Mouse (Mus musculus) cerebellum, adult 9-11 months (tissue): Measurements from ENCODE around the gene Btbd8.

ENCODE experiments used
- DNase-seq: peaks from one replicate; pipeline ENCODE4 v3.0.0; 2022

The Btbd8 gene

GRCm38 (mm10) chr5:107437464-107438281 lies at the start of gene Btbd8:
Gene Btbd8, plus strand, starts transcription at chr5:107437997.
- peak; percentile 96 for DNase-seq

DNA sequence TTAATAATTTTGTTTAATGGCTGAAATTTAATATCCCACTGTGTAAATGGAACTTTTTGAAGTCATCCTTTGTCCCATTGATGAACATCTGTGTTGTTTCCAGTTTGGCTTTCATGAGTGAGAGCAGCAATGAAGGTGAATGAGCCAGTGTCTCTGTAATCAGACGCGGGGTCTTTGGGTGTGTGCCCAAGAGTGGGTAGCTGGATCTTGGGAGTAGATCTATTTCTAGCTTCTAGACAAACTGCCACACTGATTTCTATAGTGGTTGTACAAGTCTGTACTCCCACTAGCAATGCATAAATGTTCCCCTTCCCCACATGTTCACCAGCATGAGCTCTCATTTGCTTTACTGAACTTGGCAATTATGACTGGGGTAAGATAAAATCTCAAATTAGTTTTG lies 48.4 kb upstream of the Btbd8 start:
- no peak for DNase-seq

- DNase-seq, result no peak
Observed at GRCm38 (mm10) chr5:107394437-107394836, 43.4 kb upstream of the Btbd8 start.

GRCm38 (mm10) chr5:107402436-107402835 lies 35.4 kb upstream of the Btbd8 start, which contains the start of gene Ephx4:
Gene Ephx4, plus strand, starts transcription at chr5:107402736.
- no peak for DNase-seq

DNA sequence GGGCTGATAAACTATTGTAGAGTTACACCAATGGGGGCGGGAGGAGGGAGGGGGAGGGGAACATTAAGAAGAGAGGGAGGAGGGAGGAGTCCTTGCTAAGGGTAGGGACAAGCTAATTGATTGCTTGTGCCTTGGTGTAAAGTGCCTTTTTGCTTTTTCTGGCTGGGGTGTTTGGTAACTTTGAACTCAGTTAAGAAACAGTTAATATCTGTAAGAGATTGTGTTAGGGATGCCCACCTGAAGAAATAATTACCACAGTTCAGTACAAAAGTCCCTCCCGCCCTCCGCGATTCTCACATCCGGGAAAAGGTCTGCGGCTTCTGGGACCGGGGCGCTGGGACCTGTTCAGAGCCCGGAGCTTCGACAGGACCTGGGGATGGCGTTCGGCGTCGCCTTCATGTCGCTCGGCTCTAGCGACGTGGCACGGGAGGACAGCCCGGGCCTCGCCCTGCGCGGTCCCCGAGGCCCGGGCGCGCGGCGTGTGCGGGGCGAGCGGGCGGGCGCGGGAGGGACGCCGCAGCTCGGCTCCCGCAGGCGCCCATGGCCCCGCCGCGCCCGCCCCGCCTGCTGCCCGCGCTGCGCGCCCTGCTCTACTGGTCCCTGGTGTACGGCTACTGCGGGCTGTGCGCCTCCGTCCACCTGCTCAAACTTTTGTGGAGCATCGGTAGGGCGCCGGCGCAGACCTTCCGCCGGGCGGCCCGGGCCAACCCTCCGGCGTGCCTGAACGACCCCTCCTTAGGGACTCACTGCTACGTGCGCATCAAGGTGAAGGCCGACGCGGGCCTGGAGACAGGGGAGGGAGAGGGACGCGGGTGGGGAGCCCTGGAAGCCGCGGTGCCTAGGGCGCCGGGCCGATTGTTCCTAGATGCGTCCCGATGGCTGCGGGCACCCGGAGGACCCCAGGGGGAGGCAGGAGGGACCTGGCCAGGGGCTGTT lies 34.5 kb upstream of the Btbd8 start:
- peak; percentile 69 for DNase-seq

DNA sequence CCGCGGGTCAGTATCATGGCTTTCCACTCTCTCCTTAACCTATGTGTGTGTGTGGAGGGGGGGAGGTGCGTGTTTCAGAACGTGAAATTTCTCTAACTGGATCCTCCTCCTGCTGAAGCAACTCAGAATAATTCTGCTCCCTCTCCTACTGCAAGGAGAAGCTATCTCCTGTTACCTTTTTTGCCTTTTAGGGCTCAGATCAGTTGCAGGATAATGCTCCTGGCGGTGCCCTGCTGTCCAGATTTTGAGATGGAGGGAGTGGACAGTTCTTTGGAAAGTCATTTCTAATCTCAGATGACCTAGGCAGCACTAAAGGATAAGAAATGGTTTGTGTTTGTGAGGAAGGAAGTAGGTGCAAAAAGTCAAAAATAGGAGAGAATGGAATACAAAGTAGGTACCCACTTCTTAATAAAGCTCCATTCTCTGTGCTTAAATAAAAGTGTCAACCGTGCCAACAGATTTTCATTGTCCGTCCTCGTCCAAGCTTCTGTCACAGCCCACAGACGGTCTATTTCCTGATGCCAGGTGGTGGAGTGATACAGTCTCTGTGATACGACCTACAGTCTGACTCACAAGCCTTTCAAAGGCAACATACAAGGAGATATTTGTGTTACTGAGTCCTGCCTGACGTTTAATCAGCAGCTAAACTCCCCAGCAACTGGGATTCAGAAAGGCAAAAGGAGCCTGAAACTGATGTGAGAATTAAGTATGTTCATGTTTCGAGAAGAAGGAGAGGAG lies 33.7 kb upstream of the Btbd8 start:
- DNase-seq, result peak; percentile 76

- no peak for DNase-seq
Observed at GRCm38 (mm10) chr5:107405361-107405760, 32.4 kb upstream of the Btbd8 start.

GRCm38 (mm10) chr5:107410305-107410704 lies 27.5 kb upstream of the Btbd8 start:
- DNase-seq, result no peak

- peak; percentile 51 for DNase-seq
Observed at GRCm38 (mm10) chr5:107411326-107411725, 26.5 kb upstream of the Btbd8 start.

GRCm38 (mm10) chr5:107412285-107412684 lies 25.5 kb upstream of the Btbd8 start:
- no peak for DNase-seq

- no peak for DNase-seq
Observed at GRCm38 (mm10) chr5:107415098-107415497, 22.7 kb upstream of the Btbd8 start.

DNA sequence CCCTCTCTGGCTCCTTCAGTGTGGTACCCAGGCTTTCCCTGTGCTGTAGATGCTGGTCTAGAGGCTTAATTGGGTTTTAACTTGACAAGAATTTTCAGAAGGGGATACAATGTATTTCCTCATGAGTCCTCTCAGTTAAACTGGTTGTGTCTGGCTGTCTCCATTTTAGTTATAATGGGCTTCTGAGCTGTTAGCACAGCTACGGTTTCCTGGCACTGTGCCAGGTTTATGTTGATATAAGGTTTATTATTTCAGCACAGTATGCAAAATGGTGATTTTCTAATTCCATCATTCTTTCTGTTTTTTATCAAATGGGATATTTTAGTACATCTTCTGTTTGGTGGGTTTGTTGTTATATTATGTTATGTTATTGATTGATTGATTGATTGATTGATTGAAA lies 16.1 kb upstream of the Btbd8 start:
- no peak for DNase-seq

DNA sequence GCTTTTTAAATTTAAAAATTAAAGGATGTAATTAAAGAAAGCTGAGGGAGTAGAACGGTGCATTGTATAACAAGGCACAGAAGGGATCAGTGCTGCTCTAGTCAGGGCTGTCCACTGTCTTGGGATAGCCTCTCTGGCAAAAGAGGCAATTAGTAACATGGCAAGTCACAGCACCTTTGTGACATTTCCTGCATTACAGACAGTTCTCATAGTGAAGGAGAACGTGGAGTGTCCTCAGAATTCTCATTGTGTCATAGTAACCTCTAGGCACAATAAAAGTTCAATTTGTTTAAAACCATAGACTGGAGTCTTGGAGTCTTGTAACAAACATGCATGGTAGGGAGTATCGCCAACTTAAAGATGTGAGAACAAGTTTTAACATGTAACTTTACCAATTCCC lies 6.5 kb upstream of the Btbd8 start, which contains the start of gene Lpcat2b:
Gene Lpcat2b, plus strand, starts transcription at position 301 of the 400 bp plus-strand sequence.
- no peak for DNase-seq

DNA sequence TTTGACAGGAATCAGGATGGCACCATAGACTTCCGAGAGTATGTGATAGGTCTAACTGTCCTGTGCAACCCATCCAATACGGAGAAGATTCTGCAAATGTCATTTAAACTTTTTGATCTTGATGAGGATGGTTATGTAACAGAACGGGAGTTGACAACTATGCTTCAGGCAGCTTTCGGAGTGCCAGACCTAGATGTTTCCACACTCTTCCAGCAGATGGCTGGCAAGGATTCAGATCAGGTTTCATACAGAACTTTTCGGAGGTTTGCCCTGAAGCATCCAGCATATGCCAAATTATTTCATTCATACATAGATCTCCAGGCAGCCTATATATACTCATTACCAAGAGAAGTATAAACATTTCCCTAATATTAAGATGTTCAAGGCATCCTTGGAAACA lies 3.8 kb upstream of the Btbd8 start:
- DNase-seq, result no peak

GRCm38 (mm10) chr5:107436185-107436584 lies 1.6 kb upstream of the Btbd8 start:
- DNase-seq, result no peak

GRCm38 (mm10) chr5:107436587-107437209 lies 1.1 kb upstream of the Btbd8 start:
- DNase-seq, result peak; percentile 40

DNA sequence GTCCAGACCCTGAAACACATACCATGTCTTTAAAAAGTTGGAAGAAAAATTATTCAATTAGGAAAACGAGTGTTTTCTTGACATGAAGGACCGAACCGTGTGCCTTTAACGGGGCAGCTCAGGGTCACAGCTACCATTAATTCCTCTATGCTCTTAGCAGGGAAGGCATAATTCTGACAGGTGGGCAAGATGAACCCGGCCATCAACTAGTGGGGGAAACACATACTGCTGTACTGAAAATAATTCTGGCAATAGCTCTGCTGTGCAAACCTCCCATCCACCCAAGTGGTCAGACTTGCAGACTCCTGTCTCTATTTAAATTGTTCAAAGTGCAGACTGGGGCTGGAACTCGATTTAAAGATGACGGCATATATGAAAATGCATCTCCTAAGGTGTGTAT lies 556 bp downstream of the Btbd8 start:
- DNase-seq, result no peak

DNA sequence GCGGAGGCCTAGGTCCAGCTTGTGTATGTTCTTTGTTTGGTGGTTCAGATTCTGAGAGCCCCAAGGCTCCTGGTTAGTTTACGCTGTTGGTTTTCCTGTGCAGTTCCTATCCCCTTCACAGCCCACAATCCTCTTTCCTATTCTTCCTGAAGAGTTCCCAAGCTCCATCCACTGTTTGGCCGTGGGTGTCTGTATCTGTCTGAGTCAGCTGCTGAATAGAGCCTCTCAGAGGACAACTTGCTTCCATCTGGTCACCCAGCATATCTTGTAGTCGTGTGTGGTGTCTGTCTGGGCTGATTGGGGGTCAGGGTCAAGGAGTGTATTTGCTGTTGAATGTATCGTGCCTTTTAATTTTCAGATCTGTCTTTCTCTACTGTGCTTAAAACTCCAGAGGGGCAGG lies 4.1 kb downstream of the Btbd8 start:
- no peak for DNase-seq

GRCm38 (mm10) chr5:107444251-107444650 lies 6.5 kb downstream of the Btbd8 start:
- no peak for DNase-seq

GRCm38 (mm10) chr5:107447977-107448376 lies 10.2 kb downstream of the Btbd8 start:
- no peak for DNase-seq

DNA sequence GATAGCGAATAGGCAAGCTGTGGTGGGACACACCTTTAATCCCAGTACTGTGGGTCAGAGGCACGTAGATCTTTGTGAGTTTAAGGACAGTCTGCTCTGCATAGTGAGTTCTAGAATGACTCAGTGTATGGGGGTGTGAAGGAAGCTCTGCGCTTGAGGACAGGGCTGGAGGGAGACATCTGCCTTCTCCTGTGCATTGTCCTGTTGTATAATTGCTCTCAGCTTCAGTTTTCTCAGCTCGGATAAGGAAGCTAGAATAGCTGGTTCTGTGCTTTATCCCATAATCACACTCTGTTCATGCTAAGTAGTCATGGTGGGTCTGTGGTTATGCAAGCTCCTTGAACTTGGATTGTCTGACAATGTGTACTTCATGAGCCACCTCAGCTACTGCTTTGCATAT lies 11.0 kb downstream of the Btbd8 start:
- no peak for DNase-seq

DNA sequence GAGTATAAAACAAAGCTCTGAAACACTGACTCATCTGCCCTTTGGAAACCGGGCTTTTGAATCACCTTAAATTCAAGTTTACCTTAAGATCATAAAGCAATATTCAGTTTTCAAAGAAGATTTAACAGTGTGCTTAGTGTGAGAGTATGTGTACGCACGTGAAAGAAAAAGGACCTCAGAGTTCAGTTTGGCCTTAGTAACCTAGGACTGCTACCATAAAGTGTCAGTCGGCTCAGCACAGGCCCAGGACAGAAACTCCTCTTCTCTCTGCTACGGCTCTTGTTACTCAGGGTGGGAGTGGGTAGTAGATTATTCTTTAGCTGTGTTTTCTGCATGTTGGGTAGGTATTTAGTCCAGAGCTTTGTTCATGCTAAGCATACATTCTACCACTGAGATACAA lies 11.8 kb downstream of the Btbd8 start:
- DNase-seq, result no peak

- no peak for DNase-seq
Observed at GRCm38 (mm10) chr5:107450299-107450698, 12.5 kb downstream of the Btbd8 start.
